11 mouse cellular contexts compared by ENCODE assay signal in genomic region chr10:120851196-120851781, GRCm38 (mm10). TPM values are rescaled to one million over a fixed set of nuclear protein-coding genes. Genes with fewer than 3 reads are reported as not detected.
DNase-seq lines count a peak whose midpoint lies in the region; ATAC-seq and TF ChIP-seq lines count a peak whose summit lies in the region.
"Had no signal": no experiment of that assay in that cellular context is flagged by ENCODE, and none has a peak within 500 bp of the region (broad histone marks: within the 10 kb centered on the region; RNA-seq: fewer than 3 reads in every experiment).

No protein-coding gene starts in this region.

- peaks cover 35% of the 10 kb centered on the region for H3K36me3 ChIP-seq in heart, embryonic 12.5 days
- peaks cover 5% of the 10 kb centered on the region for H3K36me3 ChIP-seq in heart, embryonic 11.5 days (ENCODE audit: control insufficient read depth, insufficient read depth, low read length)
- no peaks in the 10 kb centered on the region for H3K36me3 ChIP-seq in megakaryocyte, embryonic 14.5 days (replicated peaks; ENCODE audit: low read length)
- H3K36me3 ChIP-seq in limb, embryonic 14.5 days (ENCODE audit: control insufficient read depth, insufficient read depth, low read length): no peaks in the 10 kb centered on the region
- H3K36me3 ChIP-seq: G1E had no signal

- no peak for TF ChIP-seq CTCF in embryonic fibroblast, embryonic 13.5 days (IDR thresholded peaks at IDR 0.05; ENCODE audit: borderline replicate concordance, insufficient read depth, low read length)
- no peak for TF ChIP-seq CTCF in cerebellum, adult 2 months (IDR thresholded peaks at IDR 0.05; ENCODE audit: borderline replicate concordance, insufficient read depth, low read depth, low read length)

- peak overlapping the region; percentile 17; the same call in 1 of the 2 replicates for H3K27ac ChIP-seq in heart, embryonic 12.5 days (ENCODE audit: poor library complexity, severe bottlenecking)
- H3K27ac ChIP-seq in heart, embryonic 11.5 days (ENCODE audit: low read depth, low read length): no peak overlapping the region
- peak overlapping the region; percentile 91 for H3K27ac ChIP-seq in embryonic fibroblast, embryonic 13.5 days (ENCODE audit: insufficient read depth, low read length)
- H3K27ac ChIP-seq in limb, embryonic 14.5 days (replicated peaks; ENCODE audit: low read depth, low read length): peak overlapping the region; percentile 86
- no peak overlapping the region for H3K27ac ChIP-seq in cerebellum, adult 2 months (ENCODE audit: insufficient read depth, low read length)
- H3K27ac ChIP-seq: liver, embryonic 14.5 days had no signal

- no peaks in the 10 kb centered on the region for H3K27me3 ChIP-seq in heart, embryonic 12.5 days (replicated peaks)
- no peaks in the 10 kb centered on the region for H3K27me3 ChIP-seq in heart, embryonic 11.5 days (ENCODE audit: control insufficient read depth, insufficient read depth, low read length)
- peaks cover 9% of the 10 kb centered on the region for H3K27me3 ChIP-seq in megakaryocyte, embryonic 14.5 days (replicated peaks)
- H3K27me3 ChIP-seq in limb, embryonic 14.5 days (ENCODE audit: control insufficient read depth, insufficient read depth, low read length): no peaks in the 10 kb centered on the region
- H3K27me3 ChIP-seq in cerebellum, adult 2 months (ENCODE audit: control insufficient read depth, insufficient read depth, low read length): no peaks in the 10 kb centered on the region; the same call in 1 of the 2 replicates

- no peaks in the 10 kb centered on the region for H3K9me3 ChIP-seq in heart, embryonic 12.5 days (replicated peaks)
- H3K9me3 ChIP-seq in heart, embryonic 11.5 days (replicated peaks; ENCODE audit: control insufficient read depth, low read length): no peaks in the 10 kb centered on the region
- H3K9me3 ChIP-seq in megakaryocyte, embryonic 14.5 days: 0 out of 2 replicates have a peak, but pooled peaks cover 2% of the 10 kb centered on the region
- H3K9me3 ChIP-seq in limb, embryonic 14.5 days (ENCODE audit: control insufficient read depth, low read length): no peaks in the 10 kb centered on the region

- 73% methylated on average over 9 of the region's 9 CpGs for WGBS in heart, embryonic 12.5 days
- 68% methylated on average over 9 of the region's 9 CpGs for WGBS in heart, embryonic 11.5 days (ENCODE audit: insufficient replicate concordance)
- 19% methylated on average over 9 of the region's 9 CpGs for WGBS in limb, embryonic 14.5 days
- WGBS in cerebellum, adult 2 months: 30% methylated on average over 9 of the region's 9 CpGs

- no peak overlapping the region for H3K4me3 ChIP-seq in heart, embryonic 12.5 days
- H3K4me3 ChIP-seq in heart, embryonic 11.5 days (ENCODE audit: low read depth, low read length): no peak overlapping the region
- peak overlapping the region; percentile 76 for H3K4me3 ChIP-seq in megakaryocyte, embryonic 14.5 days (replicated peaks)
- H3K4me3 ChIP-seq in embryonic fibroblast, embryonic 13.5 days (ENCODE audit: insufficient read depth, low read length): no peak overlapping the region
- H3K4me3 ChIP-seq in limb, embryonic 14.5 days (replicated peaks; ENCODE audit: low read length): no peak overlapping the region
- H3K4me3 ChIP-seq in cerebellum, adult 2 months (replicated peaks; ENCODE audit: insufficient read depth, low read depth, low read length): no peak overlapping the region

- H3K4me1 ChIP-seq in heart, embryonic 12.5 days (replicated peaks): peaks cover 16% of the 10 kb centered on the region
- no peaks in the 10 kb centered on the region for H3K4me1 ChIP-seq in heart, embryonic 11.5 days (ENCODE audit: control insufficient read depth, insufficient read depth, low read length)
- no peaks in the 10 kb centered on the region for H3K4me1 ChIP-seq in megakaryocyte, embryonic 14.5 days
- peaks cover 22% of the 10 kb centered on the region for H3K4me1 ChIP-seq in embryonic fibroblast, embryonic 13.5 days (ENCODE audit: control insufficient read depth, insufficient read depth, low read length)
- peaks cover 56% of the 10 kb centered on the region for H3K4me1 ChIP-seq in limb, embryonic 14.5 days (ENCODE audit: control insufficient read depth, insufficient read depth, low read length)
- no peaks in the 10 kb centered on the region for H3K4me1 ChIP-seq in cerebellum, adult 2 months (ENCODE audit: control insufficient read depth, insufficient read depth, low read length)

- H3K4me2 ChIP-seq in heart, embryonic 12.5 days: no peak overlapping the region
- H3K4me2 ChIP-seq in heart, embryonic 11.5 days: no peak overlapping the region
- H3K4me2 ChIP-seq in limb, embryonic 14.5 days (replicated peaks; ENCODE audit: low read depth, low read length, severe bottlenecking): peak overlapping the region; percentile 43

- DNase-seq in limb, embryonic 14.5 days (ENCODE audit: low spot score): peak; percentile 83
- no peak for DNase-seq in cerebellum, adult 2 months
- DNase-seq in frontal cortex, postnatal 14 days (ENCODE audit: low spot score in 2 of 2): no peak
- DNase-seq: right cerebral cortex, postnatal 14 days had no signal

- no peak for TF ChIP-seq POLR2A in embryonic fibroblast, embryonic 13.5 days (IDR thresholded peaks at IDR 0.05; ENCODE audit: low read depth, low read length)
- TF ChIP-seq POLR2A in limb, embryonic 14.5 days (IDR thresholded peaks at IDR 0.05; ENCODE audit: borderline replicate concordance, extremely low read depth, insufficient read depth, insufficient read length): no peak
- no peak for TF ChIP-seq POLR2A in cerebellum, adult 2 months (IDR thresholded peaks at IDR 0.05; ENCODE audit: borderline replicate concordance, insufficient read depth, low read length)

- no peak for ATAC-seq in heart, embryonic 12.5 days (ENCODE audit: insufficient number of reproducible peaks, low FRiP score)
- no peak for ATAC-seq in heart, embryonic 11.5 days (replicated peaks; ENCODE audit: insufficient number of reproducible peaks, low FRiP score, low TSS enrichment)
- ATAC-seq in megakaryocyte, adult 5-6 weeks (ENCODE audit: poor library complexity, severe bottlenecking): no peak
- no peak; the same call in 1 of the 2 replicates for ATAC-seq in limb, embryonic 14.5 days (ENCODE audit: low FRiP score, low read depth)

- H3K9ac ChIP-seq in heart, embryonic 12.5 days: no peak overlapping the region
- H3K9ac ChIP-seq in heart, embryonic 11.5 days (ENCODE audit: low read depth, low read length): no peak overlapping the region; the same call in 1 of the 2 replicates
- no peak overlapping the region for H3K9ac ChIP-seq in limb, embryonic 14.5 days (ENCODE audit: low read depth, low read length, severe bottlenecking)
- H3K9ac ChIP-seq: liver, embryonic 14.5 days had no signal

RNA-seq across cellular contexts. Expression of gene Msrb3, which starts 47.6 kb away (rescaled TPM):
- polyA plus RNA-seq in heart, embryonic 12.5 days (2016; fragmentation: Nextera tagmentation; extraction: Ambion mirVana): 24.1 and 25.9 TPM in 2 replicates
- polyA plus RNA-seq in heart, embryonic 11.5 days (2014; fragmentation: Nextera tagmentation; extraction: Ambion mirVana): 20.5 and 31.4 TPM in 2 replicates
- 0.03 TPM in 1 of 2 replicates, not detected in the other for polyA plus RNA-seq in megakaryocyte, embryonic 14.5 days (2012; ENCODE audit: insufficient read depth, low replicate concordance)
- 0.40 TPM in 1 of 2 replicates, not detected in the other for total RNA-seq in megakaryocyte, adult 5-6 weeks (2015)
- total RNA-seq in megakaryocyte, adult 5-6 weeks (2017): 0.07 TPM in 1 of 2 replicates, not detected in the other
- polyA plus RNA-seq in embryonic fibroblast, embryonic 13.5 days (2011; ENCODE audit: insufficient read length, low read depth, missing spikeins): 181 and 191 TPM in 2 replicates
- 28.2 and 28.8 TPM in 2 replicates for polyA plus RNA-seq in limb, embryonic 14.5 days (2012; rRNA removed)
- 13.9 and 17.3 TPM in 2 replicates for polyA plus RNA-seq in limb, embryonic 14.5 days (2014; fragmentation: Nextera tagmentation; extraction: Ambion mirVana)
- 5.2 and 6.1 TPM in 2 replicates for polyA plus RNA-seq in cerebellum, adult 2 months (2012; rRNA removed)
- polyA plus RNA-seq: G1E had no signal

Comparison
In these comparisons a context has a peak if more than half of its experiments do, and no peak if none do; other contexts are left out.
1. H3K27ac ChIP-seq: peak in heart, embryonic 12.5 days (single experiment), embryonic fibroblast, embryonic 13.5 days (single experiment) and limb, embryonic 14.5 days (single experiment); none in heart, embryonic 11.5 days (single experiment) and cerebellum, adult 2 months (single experiment).